Mouse (Mus musculus): ENCODE measurements at regions not wholly inside any gene's neighbourhood (a gene's known extent, or its start where the extent isn't known, plus 50 kb on each side); places are given as distances from the start of the nearest gene placed in this dataset.

DNA sequence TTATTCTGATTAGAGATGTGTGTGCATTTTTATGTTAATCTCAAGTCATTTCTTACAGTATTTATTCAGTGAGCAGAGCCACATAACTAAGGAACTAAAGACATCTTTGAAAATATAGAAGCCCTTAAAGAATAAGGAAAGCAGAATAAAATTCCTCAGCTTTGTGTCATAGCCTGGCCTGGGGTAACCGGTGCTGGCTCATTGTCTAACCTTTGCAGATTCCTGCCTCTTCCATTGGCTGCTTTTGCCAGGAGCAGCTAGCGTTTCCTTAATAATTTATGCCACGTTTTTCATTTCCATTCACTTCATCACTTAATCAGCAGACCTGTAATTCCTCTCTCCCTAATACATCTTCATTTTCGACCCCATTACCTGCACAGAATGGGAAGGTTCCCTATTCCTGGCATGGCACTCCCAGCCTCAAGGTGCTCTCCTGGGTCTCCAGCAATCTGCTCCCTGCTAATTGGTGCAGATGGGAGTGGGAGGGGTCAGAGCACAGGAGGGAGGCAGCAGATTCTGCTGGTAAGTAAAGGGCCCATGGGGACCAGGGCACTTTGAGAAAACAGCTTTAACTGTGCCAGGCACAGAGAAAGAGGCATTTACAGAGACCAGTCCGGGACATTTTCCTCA, 413.1 kb downstream of the Stim2 start:
- Histone ChIP-seq H3K9me3 (ENCODE audit: control insufficient read depth, low read length) (no peaks in the 10 kb centered on the region), H3K27ac (ENCODE audit: low read depth, low read length) (no peak overlapping the region), H3K4me1 (ENCODE audit: control insufficient read depth, insufficient read depth, low read length) (0 out of 2 replicates have a peak, but pooled peaks cover 3% of the 10 kb centered on the region), H3K4me2 (ENCODE audit: low read depth, low read length) (no peak overlapping the region), H3K4me3 (ENCODE audit: low read depth, low read length) (no peak overlapping the region), H3K9ac (replicated peaks; ENCODE audit: low read depth, low read length) (no peak overlapping the region), H3K27me3 (ENCODE audit: control insufficient read depth, insufficient read depth, low read length) (no peaks in the 10 kb centered on the region), H3K36me3 (ENCODE audit: control insufficient read depth, insufficient read depth, low read length) (no peaks in the 10 kb centered on the region)
- ATAC-seq (ENCODE audit: low read depth): peak; percentile 93
- WGBS: 38% methylated on average over 5 of the region's 5 CpGs

DNA sequence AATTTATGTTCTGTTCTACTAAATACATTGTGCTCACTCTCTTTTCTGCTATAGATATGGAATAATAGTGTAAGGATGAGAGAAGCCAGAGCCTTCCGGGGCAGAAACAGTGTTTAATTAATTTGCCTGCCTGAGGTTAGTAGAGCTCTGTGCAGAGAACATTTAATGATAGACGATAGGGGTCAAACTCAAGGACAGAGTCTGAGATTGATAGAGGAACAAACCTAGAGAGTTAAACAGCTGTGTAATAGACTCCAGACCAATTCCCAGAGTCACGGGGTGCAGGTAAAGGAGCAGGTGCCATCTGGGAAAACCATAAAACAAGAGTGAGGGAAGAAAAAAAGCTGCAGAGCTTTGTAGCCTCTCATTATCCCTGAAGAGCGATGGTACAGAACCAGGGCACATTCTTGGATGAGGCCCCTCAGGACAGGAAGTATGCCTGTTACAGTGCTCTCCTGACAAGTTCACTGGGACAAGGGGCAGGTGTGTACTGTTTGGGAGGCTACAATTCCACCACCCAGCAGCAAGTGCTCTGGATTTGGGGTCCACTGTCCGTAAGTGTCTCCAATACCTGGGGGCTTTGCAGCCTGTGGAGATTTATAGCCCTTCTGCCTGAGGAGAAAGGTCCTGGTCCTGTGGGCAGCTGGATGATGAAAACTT, 421.6 kb downstream of the Stim2 start:
- no peak overlapping the region for H3K27ac ChIP-seq (ENCODE audit: low read depth, low read length)
- H3K36me3 ChIP-seq (ENCODE audit: control insufficient read depth, insufficient read depth, low read length): no peaks in the 10 kb centered on the region
- H3K4me3 ChIP-seq (ENCODE audit: low read depth, low read length): no peak overlapping the region
- no peak overlapping the region for H3K9ac ChIP-seq (replicated peaks; ENCODE audit: low read depth, low read length)
- H3K9me3 ChIP-seq (ENCODE audit: control insufficient read depth, low read length): no peaks in the 10 kb centered on the region
- H3K4me1 ChIP-seq (ENCODE audit: control insufficient read depth, insufficient read depth, low read length): no peaks in the 10 kb centered on the region
- no peak overlapping the region for H3K4me2 ChIP-seq (ENCODE audit: low read depth, low read length)
- 52% methylated on average over 5 of the region's 5 CpGs for WGBS
- no peak; the same call in 1 of the 2 replicates for ATAC-seq (ENCODE audit: low read depth)
- H3K27me3 ChIP-seq (ENCODE audit: control insufficient read depth, insufficient read depth, low read length): no peaks in the 10 kb centered on the region

DNA sequence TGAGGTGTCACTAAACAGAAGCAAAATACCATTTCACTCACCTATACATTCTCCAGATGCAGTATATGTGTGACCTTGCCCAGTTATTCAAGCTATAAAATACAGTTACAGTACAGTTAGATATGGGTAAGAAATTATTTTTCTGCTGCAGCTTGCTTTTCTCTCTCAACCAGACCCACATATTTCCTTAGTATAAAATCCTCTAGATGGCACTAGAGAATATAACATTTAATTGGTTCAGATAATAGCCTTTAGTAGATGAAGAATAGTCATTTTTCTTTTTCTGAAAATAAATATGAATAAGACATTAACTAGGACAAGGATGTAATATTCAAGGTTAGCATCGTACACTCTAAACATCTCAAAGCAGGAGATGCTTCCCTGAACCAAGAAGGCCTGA, 441.0 kb downstream of the Stim2 start:
- Histone ChIP-seq H3K4me1 (ENCODE audit: control insufficient read depth, insufficient read depth, low read length) (no peaks in the 10 kb centered on the region), H3K27ac (ENCODE audit: low read depth, low read length) (no peak overlapping the region), H3K9me3 (ENCODE audit: control insufficient read depth, low read length) (no peaks in the 10 kb centered on the region), H3K9ac (replicated peaks; ENCODE audit: low read depth, low read length) (no peak overlapping the region), H3K4me3 (ENCODE audit: low read depth, low read length) (no peak overlapping the region), H3K4me2 (ENCODE audit: low read depth, low read length) (no peak overlapping the region), H3K27me3 (ENCODE audit: control insufficient read depth, insufficient read depth, low read length) (no peaks in the 10 kb centered on the region), H3K36me3 (ENCODE audit: control insufficient read depth, insufficient read depth, low read length) (no peaks in the 10 kb centered on the region)
- no peak for ATAC-seq (ENCODE audit: low read depth)
- 73% methylated on average over 1 of the region's 1 CpGs for WGBS

DNA sequence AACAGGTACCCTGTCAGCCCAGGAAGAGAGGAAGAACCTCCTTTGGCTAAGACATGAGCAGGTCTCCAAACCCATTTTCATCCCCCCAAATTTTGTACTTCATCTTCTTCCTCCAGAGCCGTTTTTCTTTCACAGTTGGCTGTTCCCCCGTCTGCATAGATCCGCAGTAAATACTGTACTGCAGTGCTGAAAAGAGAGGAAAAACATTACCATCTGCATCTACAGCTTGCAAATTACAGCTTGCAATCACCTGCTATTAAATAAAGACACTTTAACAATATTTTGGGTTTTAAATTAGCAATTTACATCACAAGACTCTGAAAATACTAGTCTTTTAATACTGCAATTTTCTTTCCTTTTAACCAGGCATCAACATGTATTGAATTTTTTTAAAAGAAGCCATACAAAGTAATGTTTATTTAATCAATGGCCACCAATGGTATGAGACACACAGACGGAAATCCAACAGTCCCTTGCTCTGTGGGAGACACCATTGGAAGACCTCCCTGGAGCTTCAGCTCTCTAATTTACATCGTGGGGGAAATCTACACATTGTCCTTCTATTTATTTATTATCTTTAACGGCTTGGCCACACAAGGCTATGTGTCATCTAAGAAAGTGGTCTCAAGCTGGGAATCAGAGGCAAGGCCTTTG, 442.6 kb downstream of the Stim2 start:
- Histone ChIP-seq H3K4me3 (ENCODE audit: low read depth, low read length) (no peak overlapping the region), H3K4me2 (ENCODE audit: low read depth, low read length) (no peak overlapping the region), H3K9me3 (ENCODE audit: control insufficient read depth, low read length) (no peaks in the 10 kb centered on the region), H3K4me1 (ENCODE audit: control insufficient read depth, insufficient read depth, low read length) (no peaks in the 10 kb centered on the region), H3K36me3 (ENCODE audit: control insufficient read depth, insufficient read depth, low read length) (no peaks in the 10 kb centered on the region), H3K27me3 (ENCODE audit: control insufficient read depth, insufficient read depth, low read length) (no peaks in the 10 kb centered on the region), H3K9ac (replicated peaks; ENCODE audit: low read depth, low read length) (no peak overlapping the region), H3K27ac (ENCODE audit: low read depth, low read length) (no peak overlapping the region)
- ATAC-seq (ENCODE audit: low read depth): no peak
- WGBS: 23% methylated on average over 6 of the region's 6 CpGs

DNA sequence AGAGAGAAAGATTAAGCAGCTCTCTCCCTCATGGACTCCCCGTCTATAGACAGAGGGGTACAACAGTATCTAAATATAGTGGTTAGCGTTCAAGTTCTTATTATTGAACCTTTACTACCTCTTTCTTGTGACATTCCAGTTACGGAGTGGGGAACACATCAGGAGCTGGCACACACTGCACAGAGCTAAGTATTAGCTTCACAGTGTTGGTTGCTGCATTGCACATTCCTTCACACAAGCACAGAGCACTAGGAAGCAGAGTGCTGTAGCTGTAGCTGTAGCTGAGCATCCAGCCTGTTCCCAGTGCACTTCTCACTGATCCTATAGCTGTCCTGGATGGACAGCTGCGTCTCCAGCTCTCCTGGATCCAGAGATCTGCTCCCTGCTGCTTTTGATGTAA, 443.3 kb downstream of the Stim2 start:
- Histone ChIP-seq H3K9ac (replicated peaks; ENCODE audit: low read depth, low read length) (no peak overlapping the region), H3K4me3 (ENCODE audit: low read depth, low read length) (no peak overlapping the region), H3K4me2 (ENCODE audit: low read depth, low read length) (no peak overlapping the region), H3K36me3 (ENCODE audit: control insufficient read depth, insufficient read depth, low read length) (no peaks in the 10 kb centered on the region), H3K27me3 (ENCODE audit: control insufficient read depth, insufficient read depth, low read length) (no peaks in the 10 kb centered on the region), H3K4me1 (ENCODE audit: control insufficient read depth, insufficient read depth, low read length) (no peaks in the 10 kb centered on the region), H3K9me3 (ENCODE audit: control insufficient read depth, low read length) (no peaks in the 10 kb centered on the region), H3K27ac (ENCODE audit: low read depth, low read length) (no peak overlapping the region)
- ATAC-seq (ENCODE audit: low read depth): no peak
- 73% methylated on average over 4 of the region's 4 CpGs for WGBS

DNA sequence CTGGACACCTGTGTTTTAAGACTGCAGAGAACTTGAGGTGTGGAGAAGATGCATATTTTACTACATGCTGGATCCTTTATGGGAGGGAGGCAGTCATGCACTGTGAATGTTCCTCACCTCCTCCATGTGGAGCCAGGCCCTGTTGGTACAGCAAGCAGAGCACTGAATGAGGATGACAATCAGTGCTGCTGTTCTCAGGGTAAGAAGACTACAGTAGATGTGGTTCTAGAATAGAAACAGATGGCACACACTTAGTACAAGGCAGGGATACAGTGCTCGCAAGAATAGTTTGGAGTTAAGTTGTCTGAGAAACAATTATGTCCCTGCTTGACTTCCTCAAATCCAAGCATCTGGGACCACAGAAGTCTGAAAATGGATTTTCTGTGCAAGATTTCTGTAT, 485.6 kb downstream of the Stim2 start:
- Histone ChIP-seq H3K27ac (ENCODE audit: low read depth, low read length) (no peak overlapping the region), H3K9me3 (ENCODE audit: control insufficient read depth, low read length) (no peaks in the 10 kb centered on the region), H3K36me3 (ENCODE audit: control insufficient read depth, insufficient read depth, low read length) (no peaks in the 10 kb centered on the region), H3K4me2 (ENCODE audit: low read depth, low read length) (no peak overlapping the region), H3K9ac (replicated peaks; ENCODE audit: low read depth, low read length) (no peak overlapping the region), H3K4me1 (ENCODE audit: control insufficient read depth, insufficient read depth, low read length) (no peaks in the 10 kb centered on the region), H3K27me3 (ENCODE audit: control insufficient read depth, insufficient read depth, low read length) (no peaks in the 10 kb centered on the region), H3K4me3 (ENCODE audit: low read depth, low read length) (no peak overlapping the region)
- 96% methylated on average over 1 of the region's 1 CpGs for WGBS
- ATAC-seq (ENCODE audit: low read depth): no peak
